ENCODE assay signal across 22 mouse cellular contexts in the genomic region with DNA sequence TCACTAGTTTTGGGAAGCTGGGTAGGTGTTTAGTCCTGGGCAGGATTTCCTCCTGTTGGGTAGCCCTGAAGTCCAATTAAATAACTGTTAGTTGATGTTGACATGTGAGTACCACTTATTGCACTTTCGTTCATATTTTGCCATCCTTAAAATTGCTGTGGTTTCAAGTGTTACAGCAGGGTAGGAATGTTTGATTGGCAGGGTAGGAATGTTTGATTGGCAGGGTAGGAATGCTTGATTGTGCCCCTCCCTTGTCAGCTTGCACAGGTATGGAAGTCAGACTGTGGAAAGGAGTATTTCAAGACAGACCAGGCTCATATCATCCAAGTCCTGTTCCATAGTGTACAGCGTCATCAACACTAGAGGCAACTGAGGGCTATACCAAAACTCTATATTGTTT.
DNase-seq lines count a peak whose midpoint lies in the region; ATAC-seq and TF ChIP-seq lines count a peak whose summit lies in the region.
"Had no signal": no experiment of that assay in that cellular context is flagged by ENCODE, and none has a peak within 500 bp of the region (broad histone marks: within the 10 kb centered on the region; RNA-seq: fewer than 3 reads in every experiment).

No protein-coding gene starts in this region.

- peak; percentile 51 for ATAC-seq in limb, embryonic 13.5 days (ENCODE audit: low FRiP score, low read depth)
- ATAC-seq in lung, postnatal 0 days: peak; percentile 81
- ATAC-seq: activated CD4-positive, CD25-positive, alpha-beta regulatory T cell, adult 4 months; CD4-positive, CD25-positive, alpha-beta regulatory T cell, adult 4 months; Patski had no signal

- H3K27ac ChIP-seq in limb, embryonic 13.5 days: no peak overlapping the region
- H3K27ac ChIP-seq in limb, embryonic 10.5 days: no peak overlapping the region
- no peak overlapping the region for H3K27ac ChIP-seq in lung, postnatal 0 days (ENCODE audit: low read length)

- no peak overlapping the region for H3K9ac ChIP-seq in limb, embryonic 13.5 days
- no peak overlapping the region for H3K9ac ChIP-seq in lung, postnatal 0 days (replicated peaks; ENCODE audit: low read depth)

- 73% methylated on average over 2 of the region's 2 CpGs for WGBS in limb, embryonic 13.5 days
- 89% methylated on average over 2 of the region's 2 CpGs for WGBS in limb, embryonic 10.5 days
- 65% methylated on average over 2 of the region's 2 CpGs for WGBS in lung, postnatal 0 days
- 71% methylated on average over 2 of the region's 2 CpGs for WGBS in lung, adult 2 months

- no peaks in the 10 kb centered on the region for H3K27me3 ChIP-seq in limb, embryonic 13.5 days
- no peaks in the 10 kb centered on the region for H3K27me3 ChIP-seq in limb, embryonic 10.5 days (ENCODE audit: low read depth, poor library complexity, severe bottlenecking)
- H3K27me3 ChIP-seq in lung, postnatal 0 days (replicated peaks; ENCODE audit: insufficient read depth, low read length): no peaks in the 10 kb centered on the region
- H3K27me3 ChIP-seq: CH12.LX had no signal

- no peaks in the 10 kb centered on the region for H3K4me1 ChIP-seq in limb, embryonic 13.5 days
- H3K4me1 ChIP-seq in limb, embryonic 10.5 days: no peaks in the 10 kb centered on the region
- no peaks in the 10 kb centered on the region for H3K4me1 ChIP-seq in lung, postnatal 0 days (ENCODE audit: insufficient read depth, low read depth, low read length)
- no peaks in the 10 kb centered on the region for H3K4me1 ChIP-seq in lung, adult 2 months (ENCODE audit: control insufficient read depth, insufficient read depth, low read length)

- H3K4me3 ChIP-seq in limb, embryonic 13.5 days: no peak overlapping the region
- H3K4me3 ChIP-seq in limb, embryonic 10.5 days: no peak overlapping the region
- H3K4me3 ChIP-seq in lung, postnatal 0 days (ENCODE audit: low read depth, low read length): no peak overlapping the region
- no peak overlapping the region for H3K4me3 ChIP-seq in lung, adult 2 months (replicated peaks; ENCODE audit: extremely low read depth, low read depth, low read length)

- TF ChIP-seq POLR2A in lung, adult 2 months (IDR thresholded peaks at IDR 0.05; ENCODE audit: borderline replicate concordance, extremely low read depth, low read depth, low read length): no peak

- peak; percentile 79 for TF ChIP-seq EP300 in lung, postnatal 0 days (IDR thresholded peaks at IDR 0.05)

- no peak for TF ChIP-seq CTCF in lung, postnatal 0 days (IDR thresholded peaks at IDR 0.05)
- no peak for TF ChIP-seq CTCF in lung, adult 2 months (IDR thresholded peaks at IDR 0.05; ENCODE audit: insufficient read depth, low read length)

- DNase-seq in limb, embryonic 10.5 days (ENCODE audit: low spot score): no peak
- peak; percentile 11 for DNase-seq in lung, postnatal 0 days (ENCODE audit: low spot score)
- no peak for DNase-seq in lung, postnatal 14 days
- peak; percentile 3 for DNase-seq in lung, postnatal 25 days (ENCODE audit: low spot score)
- no peak for DNase-seq in lung, adult 2 months
- peak; percentile 2 for DNase-seq in lung, postnatal 36 days
- no peak for DNase-seq in lung, postnatal 10 days
- DNase-seq: adrenal gland, adult 2 months; adrenal gland, adult 8-10 months; adrenal gland, postnatal 10 days; adrenal gland, postnatal 14 days; adrenal gland, postnatal 25 days; adrenal gland, postnatal 36 days; B cell, adult 2 months; cerebellum, adult 11 months; cerebellum, adult 11-12 months had no signal

- H3K36me3 ChIP-seq in limb, embryonic 13.5 days: no peaks in the 10 kb centered on the region
- H3K36me3 ChIP-seq in limb, embryonic 10.5 days: no peaks in the 10 kb centered on the region
- H3K36me3 ChIP-seq in lung, postnatal 0 days (ENCODE audit: insufficient read depth, low read length): no peaks in the 10 kb centered on the region
- H3K36me3 ChIP-seq: G1E had no signal

- H3K9me3 ChIP-seq in limb, embryonic 13.5 days: no peaks in the 10 kb centered on the region
- H3K9me3 ChIP-seq in limb, embryonic 10.5 days (replicated peaks): no peaks in the 10 kb centered on the region
- no peaks in the 10 kb centered on the region for H3K9me3 ChIP-seq in lung, postnatal 0 days (ENCODE audit: low read length)
- H3K9me3 ChIP-seq: G1E had no signal

- H3K4me2 ChIP-seq in limb, embryonic 13.5 days (replicated peaks): no peak overlapping the region
- no peak overlapping the region for H3K4me2 ChIP-seq in lung, postnatal 0 days (replicated peaks; ENCODE audit: low read depth, low read length)

Comparison
In these comparisons a context has a peak if more than half of its experiments do, and no peak if none do; other contexts are left out.
1. DNase-seq: peak in lung, postnatal 0 days (single experiment), lung, postnatal 25 days (single experiment) and lung, postnatal 36 days (single experiment); none in limb, embryonic 10.5 days (single experiment), lung, postnatal 14 days (single experiment), lung, adult 2 months (single experiment) and lung, postnatal 10 days (single experiment).